Mouse (Mus musculus): ENCODE data around the gene Olfr912. TPM values are rescaled to one million over a fixed set of nuclear protein-coding genes. Genes with fewer than 3 reads are reported as not detected.

The Olfr912 gene
- not detected in 2 replicates for polyA plus RNA-seq (2014; fragmentation: Nextera tagmentation; extraction: Ambion mirVana)

DNA sequence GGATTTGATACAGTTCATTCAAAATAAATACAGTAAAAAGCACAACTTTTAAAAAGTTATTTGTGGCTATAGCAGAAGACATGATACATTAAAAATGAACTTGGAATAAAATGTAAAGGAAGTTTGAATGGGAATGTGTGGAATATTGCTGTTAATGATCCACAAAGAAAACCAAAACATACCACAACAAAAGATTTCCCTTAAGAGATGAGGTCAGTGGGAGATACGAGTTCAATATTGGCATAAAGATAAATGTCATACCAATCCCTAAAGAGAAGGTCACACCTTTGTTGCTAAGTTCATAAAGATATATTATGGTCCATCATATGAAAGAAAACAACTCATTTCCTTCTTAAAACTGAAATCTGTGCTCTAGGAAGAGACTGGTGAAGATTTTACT, at the start of gene Olfr912:
Gene Olfr912, plus strand, starts transcription at position 301 of the 400 bp plus-strand sequence.
- 84% methylated on average over 1 of the region's 1 CpGs for WGBS
- Histone ChIP-seq H3K9ac (replicated peaks; ENCODE audit: low read depth, low read length) (no peak within 1 kb of the TSS), H3K4me2 (ENCODE audit: low read depth, low read length) (no peak within 1 kb of the TSS), H3K4me3 (ENCODE audit: low read depth, low read length) (no peak within 1 kb of the TSS), H3K27me3 (ENCODE audit: control insufficient read depth, insufficient read depth, low read length) (no peaks in the 10 kb centered on the region), H3K27ac (ENCODE audit: low read depth, low read length) (no peak within 1 kb of the TSS), H3K9me3 (ENCODE audit: control insufficient read depth, low read length) (no peaks in the 10 kb centered on the region), H3K36me3 (ENCODE audit: control insufficient read depth, insufficient read depth, low read length) (no peaks in the 10 kb centered on the region), H3K4me1 (ENCODE audit: control insufficient read depth, insufficient read depth, low read length) (no peaks in the 10 kb centered on the region)
- ATAC-seq (ENCODE audit: low read depth), result no peak

GRCm38 (mm10) chr9:38537549-38537948, 42.4 kb upstream of the Olfr912 start, which contains the start of gene Olfr910:
TSS of gene Olfr910 (plus strand) at chr9:38537849.
- Histone ChIP-seq H3K4me1 (ENCODE audit: control insufficient read depth, insufficient read depth, low read length) (no peaks in the 10 kb centered on the region), H3K9ac (replicated peaks; ENCODE audit: low read depth, low read length) (no peak within 1 kb of the TSS), H3K36me3 (ENCODE audit: control insufficient read depth, insufficient read depth, low read length) (no peaks in the 10 kb centered on the region), H3K27me3 (ENCODE audit: control insufficient read depth, insufficient read depth, low read length) (no peaks in the 10 kb centered on the region), H3K9me3 (ENCODE audit: control insufficient read depth, low read length) (no peaks in the 10 kb centered on the region), H3K4me3 (ENCODE audit: low read depth, low read length) (no peak within 1 kb of the TSS), H3K27ac (ENCODE audit: low read depth, low read length) (no peak within 1 kb of the TSS), H3K4me2 (ENCODE audit: low read depth, low read length) (no peak within 1 kb of the TSS)
- ATAC-seq (ENCODE audit: low read depth), result no peak
- 96% methylated on average over 2 of the region's 2 CpGs for WGBS

DNA sequence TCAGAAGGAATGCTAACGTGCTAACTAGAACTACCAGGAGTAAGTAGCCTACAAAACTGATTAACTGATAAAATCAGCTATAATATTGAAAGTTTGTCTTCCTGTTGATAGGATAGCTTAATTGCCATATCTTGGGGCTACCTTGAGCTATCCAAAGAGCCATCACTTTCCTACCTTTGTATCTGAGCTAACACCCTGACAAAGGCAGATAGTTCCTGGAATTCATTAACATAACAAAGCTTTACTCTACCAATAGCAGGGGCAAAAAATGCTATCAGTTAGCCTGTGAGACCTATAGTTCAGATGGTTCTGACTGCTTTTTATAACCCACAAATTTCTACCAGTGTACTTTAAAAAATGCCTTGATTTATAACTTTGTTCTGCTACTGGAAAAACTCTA, 11.1 kb downstream of the Olfr912 start:
- H3K27me3 ChIP-seq (ENCODE audit: control insufficient read depth, insufficient read depth, low read length), result no peaks in the 10 kb centered on the region
- H3K4me1 ChIP-seq (ENCODE audit: control insufficient read depth, insufficient read depth, low read length), result no peaks in the 10 kb centered on the region
- 46% methylated on average over 1 of the region's 1 CpGs for WGBS
- H3K4me2 ChIP-seq (ENCODE audit: low read depth, low read length), result no peak overlapping the region
- no peak for ATAC-seq (ENCODE audit: low read depth)
- no peaks in the 10 kb centered on the region for H3K36me3 ChIP-seq (ENCODE audit: control insufficient read depth, insufficient read depth, low read length)
- H3K27ac ChIP-seq (ENCODE audit: low read depth, low read length), result no peak overlapping the region
- H3K9ac ChIP-seq (replicated peaks; ENCODE audit: low read depth, low read length), result no peak overlapping the region
- H3K4me3 ChIP-seq (ENCODE audit: low read depth, low read length), result no peak overlapping the region
- no peaks in the 10 kb centered on the region for H3K9me3 ChIP-seq (ENCODE audit: control insufficient read depth, low read length)

DNA sequence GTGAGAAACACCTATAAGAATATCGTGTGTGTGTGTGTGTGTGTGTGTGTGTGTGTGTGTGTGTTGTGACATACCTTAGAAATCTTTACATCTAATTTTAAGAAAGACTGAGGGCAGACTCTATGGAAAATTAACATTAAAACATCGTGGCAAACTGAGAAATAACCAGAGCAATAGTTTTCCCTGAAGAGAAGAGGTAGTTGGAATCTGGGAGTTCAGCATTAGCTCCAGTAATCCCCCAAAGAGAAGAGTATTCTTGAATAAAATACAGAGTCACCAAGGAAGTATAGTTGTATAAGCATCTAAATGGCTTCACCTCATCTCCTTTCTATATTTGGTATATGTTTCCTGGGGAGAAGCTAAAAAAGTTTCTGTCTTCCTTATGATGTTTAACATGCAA, 12.5 kb downstream of the Olfr912 start, which contains the start of gene Olfr913:
Gene Olfr913, plus strand, starts transcription at position 301 of the 400 bp plus-strand sequence.
- Histone ChIP-seq H3K4me3 (ENCODE audit: low read depth, low read length) (no peak within 1 kb of the TSS), H3K9me3 (ENCODE audit: control insufficient read depth, low read length) (no peaks in the 10 kb centered on the region), H3K4me1 (ENCODE audit: control insufficient read depth, insufficient read depth, low read length) (no peaks in the 10 kb centered on the region), H3K27ac (ENCODE audit: low read depth, low read length) (no peak within 1 kb of the TSS), H3K36me3 (ENCODE audit: control insufficient read depth, insufficient read depth, low read length) (no peaks in the 10 kb centered on the region), H3K27me3 (ENCODE audit: control insufficient read depth, insufficient read depth, low read length) (no peaks in the 10 kb centered on the region), H3K4me2 (ENCODE audit: low read depth, low read length) (no peak within 1 kb of the TSS), H3K9ac (replicated peaks; ENCODE audit: low read depth, low read length) (no peak within 1 kb of the TSS)
- no peak for ATAC-seq (ENCODE audit: low read depth)
- 49% methylated on average over 2 of the region's 2 CpGs for WGBS

DNA sequence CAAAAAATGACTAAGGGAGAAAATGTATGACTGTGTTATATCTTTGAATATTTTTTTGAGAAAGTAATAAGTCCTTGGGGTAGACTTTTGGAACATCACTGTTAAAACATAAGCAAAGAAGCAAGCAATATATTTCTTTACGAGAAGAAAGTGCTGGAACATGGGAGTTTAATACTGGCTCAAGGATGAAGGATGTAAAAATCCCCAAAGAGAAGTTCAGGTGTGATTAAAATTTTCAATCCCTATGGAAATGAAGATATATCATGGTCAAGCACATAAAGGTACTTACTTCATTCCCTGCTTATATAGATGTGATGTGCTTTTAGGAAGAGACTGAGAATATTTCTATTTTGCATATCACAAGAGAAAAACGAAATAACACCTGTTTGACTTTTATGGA, 24.8 kb downstream of the Olfr912 start, which contains the start of gene Olfr914:
Gene Olfr914, plus strand, starts transcription at position 301 of the 400 bp plus-strand sequence.
- H3K4me3 ChIP-seq (ENCODE audit: low read depth, low read length), result no peak within 1 kb of the TSS
- ATAC-seq (ENCODE audit: low read depth), result no peak
- H3K27me3 ChIP-seq (ENCODE audit: control insufficient read depth, insufficient read depth, low read length), result no peaks in the 10 kb centered on the region
- H3K36me3 ChIP-seq (ENCODE audit: control insufficient read depth, insufficient read depth, low read length), result no peaks in the 10 kb centered on the region
- H3K9ac ChIP-seq (replicated peaks; ENCODE audit: low read depth, low read length), result no peak within 1 kb of the TSS
- no peaks in the 10 kb centered on the region for H3K9me3 ChIP-seq (ENCODE audit: control insufficient read depth, low read length)
- no peak within 1 kb of the TSS for H3K4me2 ChIP-seq (ENCODE audit: low read depth, low read length)
- no peak within 1 kb of the TSS for H3K27ac ChIP-seq (ENCODE audit: low read depth, low read length)
- H3K4me1 ChIP-seq (ENCODE audit: control insufficient read depth, insufficient read depth, low read length), result no peaks in the 10 kb centered on the region
- WGBS, result 76% methylated on average over 2 of the region's 2 CpGs

- H3K27me3 ChIP-seq (ENCODE audit: control insufficient read depth, insufficient read depth, low read length), result no peaks in the 10 kb centered on the region
- no peaks in the 10 kb centered on the region for H3K4me1 ChIP-seq (ENCODE audit: control insufficient read depth, insufficient read depth, low read length)
- WGBS, result 79% methylated on average over 4 of the region's 4 CpGs
- no peak overlapping the region for H3K9ac ChIP-seq (replicated peaks; ENCODE audit: low read depth, low read length)
- H3K36me3 ChIP-seq (ENCODE audit: control insufficient read depth, insufficient read depth, low read length), result no peaks in the 10 kb centered on the region
- no peak overlapping the region for H3K27ac ChIP-seq (ENCODE audit: low read depth, low read length)
- ATAC-seq (ENCODE audit: low read depth), result no peak
- H3K4me2 ChIP-seq (ENCODE audit: low read depth, low read length), result no peak overlapping the region
- H3K4me3 ChIP-seq (ENCODE audit: low read depth, low read length), result no peak overlapping the region
- no peaks in the 10 kb centered on the region for H3K9me3 ChIP-seq (ENCODE audit: control insufficient read depth, low read length)
Measured at GRCm38 (mm10) chr9:38632406-38632805, 52.4 kb downstream of the Olfr912 start.

Other genes with a start within 250 kb of the Olfr912 start
- not detected in 2 replicates for gene Olfr898, start 231.8 kb upstream of the Olfr912 start, polyA plus RNA-seq (2014; fragmentation: Nextera tagmentation; extraction: Ambion mirVana)
- gene Olfr250, start 213.3 kb upstream of the Olfr912 start, polyA plus RNA-seq (2014; fragmentation: Nextera tagmentation; extraction: Ambion mirVana), result not detected in 2 replicates
- gene Olfr251, start 203.1 kb upstream of the Olfr912 start, polyA plus RNA-seq (2014; fragmentation: Nextera tagmentation; extraction: Ambion mirVana), result not detected in 2 replicates
- not detected in 2 replicates for gene Olfr147, start 178.5 kb upstream of the Olfr912 start, polyA plus RNA-seq (2014; fragmentation: Nextera tagmentation; extraction: Ambion mirVana)
- not detected in 2 replicates for gene Olfr901, start 150.7 kb upstream of the Olfr912 start, polyA plus RNA-seq (2014; fragmentation: Nextera tagmentation; extraction: Ambion mirVana)
- gene Olfr902, start 132.5 kb upstream of the Olfr912 start, polyA plus RNA-seq (2014; fragmentation: Nextera tagmentation; extraction: Ambion mirVana), result not detected in 2 replicates
- gene Olfr904, start 117.0 kb upstream of the Olfr912 start, polyA plus RNA-seq (2014; fragmentation: Nextera tagmentation; extraction: Ambion mirVana), result not detected in 2 replicates
- not detected in 2 replicates for gene Olfr905, start 109.1 kb upstream of the Olfr912 start, polyA plus RNA-seq (2014; fragmentation: Nextera tagmentation; extraction: Ambion mirVana)
- gene Olfr906, start 93.1 kb upstream of the Olfr912 start, polyA plus RNA-seq (2014; fragmentation: Nextera tagmentation; extraction: Ambion mirVana), result not detected in 2 replicates
- not detected in 2 replicates for gene Olfr907, start 84.4 kb upstream of the Olfr912 start, polyA plus RNA-seq (2014; fragmentation: Nextera tagmentation; extraction: Ambion mirVana)
- gene Olfr911-ps1, start 58.6 kb upstream of the Olfr912 start, polyA plus RNA-seq (2014; fragmentation: Nextera tagmentation; extraction: Ambion mirVana), result not detected in 2 replicates
- gene Olfr910, start 42.3 kb upstream of the Olfr912 start, polyA plus RNA-seq (2014; fragmentation: Nextera tagmentation; extraction: Ambion mirVana), result not detected in 2 replicates
- gene Olfr913, start 12.6 kb downstream of the Olfr912 start, polyA plus RNA-seq (2014; fragmentation: Nextera tagmentation; extraction: Ambion mirVana), result not detected in 2 replicates
- gene Olfr914, start 24.9 kb downstream of the Olfr912 start, polyA plus RNA-seq (2014; fragmentation: Nextera tagmentation; extraction: Ambion mirVana), result not detected in 2 replicates
- not detected in 2 replicates for gene Olfr916, start 79.7 kb downstream of the Olfr912 start, polyA plus RNA-seq (2014; fragmentation: Nextera tagmentation; extraction: Ambion mirVana)
- not detected in 2 replicates for gene Olfr917, start 85.7 kb downstream of the Olfr912 start, polyA plus RNA-seq (2014; fragmentation: Nextera tagmentation; extraction: Ambion mirVana)
- not detected in 2 replicates for gene Olfr918, start 94.4 kb downstream of the Olfr912 start, polyA plus RNA-seq (2014; fragmentation: Nextera tagmentation; extraction: Ambion mirVana)
- not detected in 2 replicates for gene Olfr919, start 123.5 kb downstream of the Olfr912 start, polyA plus RNA-seq (2014; fragmentation: Nextera tagmentation; extraction: Ambion mirVana)
- gene Vwa5a, start 138.1 kb downstream of the Olfr912 start, polyA plus RNA-seq (2014; fragmentation: Nextera tagmentation; extraction: Ambion mirVana), result 7.0 and 10.8 TPM in 2 replicates
- 0.06 TPM in 1 of 2 replicates, not detected in the other for gene Olfr920, start 172.1 kb downstream of the Olfr912 start, polyA plus RNA-seq (2014; fragmentation: Nextera tagmentation; extraction: Ambion mirVana)
- gene Olfr921, start 192.9 kb downstream of the Olfr912 start, polyA plus RNA-seq (2014; fragmentation: Nextera tagmentation; extraction: Ambion mirVana), result not detected in 2 replicates
- gene Olfr922, start 234.4 kb downstream of the Olfr912 start, polyA plus RNA-seq (2014; fragmentation: Nextera tagmentation; extraction: Ambion mirVana), result not detected in 2 replicates
- gene Olfr923, start 246.4 kb downstream of the Olfr912 start, polyA plus RNA-seq (2014; fragmentation: Nextera tagmentation; extraction: Ambion mirVana), result not detected in 2 replicates

All from neural tube, embryonic 14.5 days (tissue).